Mouse (Mus musculus) bone marrow, adult 2 months (tissue): ENCODE data around the gene Vwa8.

Source experiments
- CTCF ChIP-seq: fragments of 200-500 bp; IDR thresholded peaks from 2 replicates; pipeline ENCODE4 v1.5.1; 2011; ENCODE audit warnings: low read length, control low read depth; ENCODE audit not compliant: control insufficient read depth, insufficient read depth
- POLR2A ChIP-seq: fragments of 200-500 bp; IDR thresholded peaks from 2 replicates; pipeline ENCODE4 v1.6.1; 2011; ENCODE audit warnings: low read depth, mild to moderate bottlenecking, control low read depth, low read length, borderline replicate concordance; ENCODE audit not compliant: control insufficient read depth

DNA sequence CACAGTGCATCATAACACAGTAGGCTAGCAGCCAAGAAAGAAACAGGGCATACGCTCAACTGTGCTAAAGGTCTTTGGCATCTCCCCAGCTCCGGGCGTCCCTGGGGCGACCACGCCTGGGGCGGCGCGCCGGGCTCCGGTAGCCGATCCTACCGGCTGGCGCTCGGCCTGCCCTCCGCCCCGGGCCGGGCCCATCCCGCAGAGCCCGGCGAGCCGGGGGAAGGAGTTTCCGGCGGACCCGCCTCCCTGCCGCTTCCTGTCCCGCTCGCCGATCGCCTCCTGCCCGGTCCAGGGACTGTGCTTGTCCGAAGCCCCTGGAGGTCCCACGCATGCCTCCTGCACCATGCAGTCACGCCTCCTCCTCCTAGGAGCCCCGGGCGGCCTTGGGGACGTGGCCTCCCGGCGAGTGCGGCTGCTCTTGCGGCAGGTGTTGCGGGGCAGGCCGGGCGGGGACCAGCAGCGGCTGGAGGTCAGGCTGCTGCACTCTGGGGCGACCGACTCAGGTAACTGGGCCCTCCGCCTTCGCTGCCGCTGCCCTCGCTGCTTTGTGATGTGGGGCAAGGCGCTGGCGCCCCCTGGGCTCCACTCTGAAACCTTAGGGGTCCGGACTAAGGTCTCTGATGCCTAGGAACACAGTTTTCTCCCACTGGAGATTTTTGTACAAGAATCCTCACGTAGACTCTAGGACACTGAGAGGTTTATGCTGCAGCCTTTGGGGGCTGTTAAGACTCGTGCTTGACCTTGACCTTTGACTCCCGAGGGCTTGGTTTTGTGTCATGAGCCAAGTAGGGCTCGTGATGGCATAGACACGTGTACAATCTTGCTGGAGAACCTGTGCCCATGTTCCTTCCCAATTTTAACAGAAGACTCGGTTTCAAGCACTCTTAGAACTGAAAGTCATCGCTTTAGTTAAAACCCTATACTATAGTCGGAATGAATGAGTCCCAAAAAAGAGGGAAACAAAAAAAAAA, at the start of gene Vwa8:
- TF ChIP-seq CTCF = peak; percentile 52
- TF ChIP-seq POLR2A = no peak; the same call in 1 of the 2 replicates
